In the genomic region with DNA sequence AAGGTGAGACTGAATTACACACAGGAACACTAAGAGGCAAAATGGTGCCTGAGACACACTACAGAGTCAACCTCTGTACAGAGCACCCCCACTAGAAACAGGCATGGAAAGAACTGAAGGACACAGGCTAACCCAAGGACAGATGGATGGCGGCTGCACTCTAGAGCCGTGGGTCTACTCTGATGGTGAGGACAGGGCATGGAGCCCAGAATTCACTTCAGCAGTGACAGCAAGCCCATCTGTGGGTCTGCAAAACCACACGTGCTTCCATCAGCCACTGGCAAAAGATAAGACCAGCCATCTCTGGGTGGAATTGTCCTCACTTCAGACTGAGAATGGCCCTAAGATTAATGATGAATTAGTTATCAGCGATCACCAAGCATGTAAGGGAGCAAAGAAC, we compare ENCODE assay signal across 26 mouse cellular contexts.
"Had no signal": no experiment of that assay in that cellular context is flagged by ENCODE, and none has a peak within 500 bp of the region (broad histone marks: within the 10 kb centered on the region; RNA-seq: fewer than 3 reads in every experiment).

No protein-coding gene starts in this region.

- DNase-seq: cerebellum, adult 8-10 months; cerebellum, adult 9-10 months; cerebellum, adult 9-11 months; cerebellum, postnatal 36 days; embryo, embryonic 11 days; forebrain, postnatal 0 days; gastrocnemius, adult 2 months; gastrocnemius, postnatal 10 days; gastrocnemius, postnatal 14 days; gastrocnemius, postnatal 25 days; gastrocnemius, postnatal 36 days; heart, adult 11 months; heart, adult 18-20 months; heart, adult 2 months had no signal

- H3K27me3 ChIP-seq: embryonic facial prominence, embryonic 12.5 days; embryonic facial prominence, embryonic 15.5 days; forebrain, embryonic 12.5 days; forebrain, embryonic 13.5 days; forebrain, embryonic 15.5 days had no signal

- H3K9me3 ChIP-seq: embryonic facial prominence, embryonic 12.5 days; embryonic facial prominence, embryonic 13.5 days; embryonic facial prominence, embryonic 15.5 days; forebrain, embryonic 10.5 days; forebrain, embryonic 13.5 days; forebrain, embryonic 15.5 days; heart, embryonic 10.5 days had no signal

- H3K36me3 ChIP-seq: embryonic facial prominence, embryonic 10.5 days; embryonic facial prominence, embryonic 12.5 days; embryonic facial prominence, embryonic 13.5 days; embryonic facial prominence, embryonic 15.5 days; forebrain, embryonic 10.5 days; forebrain, embryonic 12.5 days; forebrain, embryonic 15.5 days; heart, embryonic 10.5 days had no signal

- H3K27ac ChIP-seq: embryonic facial prominence, embryonic 10.5 days; embryonic facial prominence, embryonic 12.5 days; embryonic facial prominence, embryonic 13.5 days; embryonic facial prominence, embryonic 15.5 days; forebrain, embryonic 10.5 days; forebrain, embryonic 12.5 days; forebrain, embryonic 13.5 days; forebrain, embryonic 15.5 days; gastrocnemius, adult 2 months; heart, adult 2 months; heart, embryonic 10.5 days had no signal

- H3K4me3 ChIP-seq: embryonic facial prominence, embryonic 10.5 days; embryonic facial prominence, embryonic 12.5 days; embryonic facial prominence, embryonic 13.5 days; embryonic facial prominence, embryonic 15.5 days; erythroblast, embryonic 14.5 days; forebrain, embryonic 10.5 days; forebrain, embryonic 12.5 days; forebrain, embryonic 13.5 days; forebrain, embryonic 15.5 days; gastrocnemius, adult 2 months; heart, adult 2 months; heart, embryonic 10.5 days had no signal

- H3K4me2 ChIP-seq: embryonic facial prominence, embryonic 12.5 days; embryonic facial prominence, embryonic 13.5 days; embryonic facial prominence, embryonic 15.5 days; forebrain, embryonic 12.5 days; forebrain, embryonic 13.5 days; forebrain, embryonic 15.5 days had no signal

- ATAC-seq: forebrain, embryonic 13.5 days; forebrain, embryonic 14.5 days; forebrain, embryonic 15.5 days; forebrain, embryonic 16.5 days; forebrain, postnatal 0 days had no signal

- H3K4me1 ChIP-seq: embryonic facial prominence, embryonic 10.5 days; embryonic facial prominence, embryonic 12.5 days; embryonic facial prominence, embryonic 13.5 days; embryonic facial prominence, embryonic 15.5 days; forebrain, embryonic 10.5 days; forebrain, embryonic 12.5 days; forebrain, embryonic 13.5 days; forebrain, embryonic 15.5 days; heart, embryonic 10.5 days had no signal

- H3K9ac ChIP-seq: embryonic facial prominence, embryonic 12.5 days; embryonic facial prominence, embryonic 13.5 days; embryonic facial prominence, embryonic 15.5 days; forebrain, embryonic 12.5 days; forebrain, embryonic 13.5 days; forebrain, embryonic 15.5 days; forebrain, postnatal 0 days had no signal
